Mouse (Mus musculus): Measurements from ENCODE around the gene Gm42715. TPM values are rescaled to one million over a fixed set of nuclear protein-coding genes. Genes with fewer than 3 reads are reported as not detected.
A peak's percentile ranks its signal among the peaks of the same experiment; 100 is the strongest.

Gm42715 gene
- polyA plus RNA-seq (2012; rRNA removed) (17.4 and 19.6 TPM in 2 replicates), polyA plus RNA-seq (2014; fragmentation: Nextera tagmentation; extraction: Ambion mirVana) (15.0 and 17.0 TPM in 2 replicates)

DNA sequence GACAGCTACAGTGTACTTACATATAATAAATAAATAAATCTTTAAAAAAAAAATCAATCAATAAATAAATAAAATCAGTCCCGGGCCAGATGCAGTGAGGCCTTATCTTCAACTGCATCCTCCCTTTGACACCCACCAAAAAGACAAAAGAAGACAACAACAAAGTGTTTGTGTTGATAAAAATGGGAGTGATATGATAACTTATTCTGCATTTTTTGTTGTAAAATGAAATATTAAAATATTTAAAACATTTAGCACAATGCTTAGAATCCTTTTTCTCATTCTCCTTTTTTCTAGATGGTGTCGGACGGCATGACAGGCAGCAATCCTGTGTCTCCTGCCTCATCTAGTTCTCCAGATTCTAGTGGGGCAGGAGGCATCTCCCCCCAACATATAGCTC is at the start of gene Gm42715:
Gene Gm42715 (plus strand): TSS at position 301 of the 400 bp plus-strand sequence.
- TF ChIP-seq POLR2A (IDR thresholded peaks at IDR 0.05; ENCODE audit: borderline replicate concordance, extremely low read depth, insufficient read depth, insufficient read length), result no peak
- Histone ChIP-seq H3K9me3 (ENCODE audit: control insufficient read depth, low read length) (no peaks in the 10 kb centered on the region), H3K36me3 (ENCODE audit: control insufficient read depth, insufficient read depth, low read length) (peaks cover 88% of the 10 kb centered on the region), H3K4me2 (replicated peaks; ENCODE audit: low read depth, low read length, severe bottlenecking) (no peak within 1 kb of the TSS), H3K9ac (ENCODE audit: low read depth, low read length, severe bottlenecking) (no peak within 1 kb of the TSS), H3K27me3 (ENCODE audit: control insufficient read depth, insufficient read depth, low read length) (no peaks in the 10 kb centered on the region), H3K4me3 (replicated peaks; ENCODE audit: low read length) (no peak within 1 kb of the TSS), H3K4me1 (ENCODE audit: control insufficient read depth, insufficient read depth, low read length) (no peaks in the 10 kb centered on the region), H3K27ac (replicated peaks; ENCODE audit: low read depth, low read length) (no peak within 1 kb of the TSS)
- WGBS, result 95% methylated on average over 3 of the region's 3 CpGs
- ATAC-seq (ENCODE audit: low FRiP score, low read depth), result no peak
- no peak for DNase-seq (ENCODE audit: low spot score)

DNA sequence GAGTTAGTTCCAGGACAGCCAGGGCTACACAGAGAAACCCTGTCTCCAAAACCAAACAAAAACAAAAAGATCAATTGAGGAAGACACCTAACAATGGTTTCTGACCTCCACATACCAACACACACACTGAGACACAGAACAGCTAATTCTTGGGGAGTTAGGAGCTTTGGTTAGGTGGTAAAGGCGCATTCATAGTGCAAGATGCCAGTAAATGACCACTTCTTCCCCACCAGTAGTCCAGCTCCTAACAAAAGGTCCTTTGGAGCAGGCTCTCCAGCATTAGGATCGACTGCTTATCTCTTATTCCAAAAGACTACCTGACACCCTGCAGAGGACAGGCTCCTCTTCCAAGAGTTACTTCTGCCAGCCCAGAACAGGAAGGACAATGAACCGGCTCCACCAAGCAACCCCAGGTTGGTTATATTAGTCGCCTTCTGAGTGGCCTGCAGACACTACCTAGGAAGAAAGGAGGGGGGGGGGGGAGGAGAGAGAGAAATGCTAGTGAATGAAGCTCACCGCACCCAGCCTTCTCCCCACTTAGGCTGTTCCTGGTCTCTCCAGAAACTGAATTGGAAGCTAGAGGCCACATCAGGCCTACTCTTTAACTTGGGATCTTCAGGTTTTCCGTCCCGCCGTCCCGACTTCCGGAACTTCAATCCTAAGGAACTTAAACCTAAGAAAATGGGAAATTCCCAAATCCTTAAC is 49.2 kb upstream of the Gm42715 start:
- no peaks in the 10 kb centered on the region for H3K9me3 ChIP-seq (ENCODE audit: control insufficient read depth, low read length)
- WGBS, result 10% methylated on average over 10 of the region's 10 CpGs
- H3K4me3 ChIP-seq (replicated peaks; ENCODE audit: low read length), result peak overlapping the region; percentile 70
- peak; percentile 32 for DNase-seq (ENCODE audit: low spot score)
- peak overlapping the region; percentile 92 for H3K27ac ChIP-seq (replicated peaks; ENCODE audit: low read depth, low read length)
- peaks cover 8% of the 10 kb centered on the region for H3K4me1 ChIP-seq (ENCODE audit: control insufficient read depth, insufficient read depth, low read length)
- H3K27me3 ChIP-seq (ENCODE audit: control insufficient read depth, insufficient read depth, low read length), result no peaks in the 10 kb centered on the region
- peak overlapping the region; percentile 79 for H3K4me2 ChIP-seq (replicated peaks; ENCODE audit: low read depth, low read length, severe bottlenecking)
- no peak for TF ChIP-seq POLR2A (IDR thresholded peaks at IDR 0.05; ENCODE audit: borderline replicate concordance, extremely low read depth, insufficient read depth, insufficient read length)
- peaks cover 40% of the 10 kb centered on the region for H3K36me3 ChIP-seq (ENCODE audit: control insufficient read depth, insufficient read depth, low read length)
- H3K9ac ChIP-seq (ENCODE audit: low read depth, low read length, severe bottlenecking), result peak overlapping the region; percentile 83
- ATAC-seq (ENCODE audit: low FRiP score, low read depth), result no peak

DNA sequence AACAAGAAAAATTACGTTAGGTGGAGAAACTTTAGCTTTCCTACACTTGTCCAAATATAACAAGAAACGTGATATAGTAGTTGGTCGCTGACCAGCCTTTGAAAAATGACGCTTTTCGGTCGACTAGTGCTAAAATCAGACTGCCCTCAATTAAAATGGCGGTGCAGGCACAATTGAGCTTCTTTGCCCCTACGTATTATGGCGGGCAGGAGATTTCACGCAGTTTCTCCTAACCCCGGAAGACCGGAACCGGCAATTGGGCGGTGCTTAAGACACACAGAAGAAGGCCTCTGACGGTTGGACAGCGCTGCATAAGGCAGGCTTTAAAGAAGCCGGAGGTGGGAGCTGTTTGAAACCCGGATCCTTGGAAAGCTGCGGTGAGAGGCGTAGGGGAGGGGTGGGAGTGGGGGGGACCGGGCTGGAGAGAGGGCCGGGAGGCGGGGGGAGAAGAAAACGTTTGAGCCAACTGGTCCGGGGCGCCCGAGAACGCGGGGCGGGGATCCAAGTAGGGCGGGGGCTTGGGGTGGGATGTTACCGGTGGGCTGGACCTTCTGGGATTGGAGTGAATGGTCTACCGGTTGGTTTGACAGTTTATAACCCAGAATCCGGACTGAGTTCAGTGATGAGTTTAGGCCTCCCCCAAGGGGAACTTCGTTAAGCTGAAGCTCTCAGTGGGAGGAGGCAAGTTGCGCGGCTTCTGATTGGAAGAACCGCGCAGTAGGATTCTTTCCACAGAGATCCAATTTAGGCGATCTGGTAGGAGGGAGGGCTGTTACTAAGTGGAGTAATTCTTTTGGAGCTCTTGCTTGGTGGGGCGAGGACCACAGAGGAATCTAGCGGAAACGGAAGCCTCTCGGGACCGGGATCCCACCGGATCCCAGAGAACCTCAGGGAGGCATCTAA is 48.4 kb upstream of the Gm42715 start:
- no peaks in the 10 kb centered on the region for H3K27me3 ChIP-seq (ENCODE audit: control insufficient read depth, insufficient read depth, low read length)
- DNase-seq (ENCODE audit: low spot score), result peak; percentile 99
- peak; percentile 91 for ATAC-seq (ENCODE audit: low FRiP score, low read depth)
- peaks cover 43% of the 10 kb centered on the region for H3K36me3 ChIP-seq (ENCODE audit: control insufficient read depth, insufficient read depth, low read length)
- no peaks in the 10 kb centered on the region for H3K9me3 ChIP-seq (ENCODE audit: control insufficient read depth, low read length)
- WGBS, result 2% methylated on average over 44 of the region's 46 CpGs
- peak overlapping the region; percentile 70 for H3K4me3 ChIP-seq (replicated peaks; ENCODE audit: low read length)
- peak overlapping the region; percentile 92 for H3K27ac ChIP-seq (replicated peaks; ENCODE audit: low read depth, low read length)
- H3K9ac ChIP-seq (ENCODE audit: low read depth, low read length, severe bottlenecking), result peak overlapping the region; percentile 83
- peaks cover 8% of the 10 kb centered on the region for H3K4me1 ChIP-seq (ENCODE audit: control insufficient read depth, insufficient read depth, low read length)
- no peak for TF ChIP-seq POLR2A (IDR thresholded peaks at IDR 0.05; ENCODE audit: borderline replicate concordance, extremely low read depth, insufficient read depth, insufficient read length)
- H3K4me2 ChIP-seq (replicated peaks; ENCODE audit: low read depth, low read length, severe bottlenecking), result peak overlapping the region; percentile 79

DNA sequence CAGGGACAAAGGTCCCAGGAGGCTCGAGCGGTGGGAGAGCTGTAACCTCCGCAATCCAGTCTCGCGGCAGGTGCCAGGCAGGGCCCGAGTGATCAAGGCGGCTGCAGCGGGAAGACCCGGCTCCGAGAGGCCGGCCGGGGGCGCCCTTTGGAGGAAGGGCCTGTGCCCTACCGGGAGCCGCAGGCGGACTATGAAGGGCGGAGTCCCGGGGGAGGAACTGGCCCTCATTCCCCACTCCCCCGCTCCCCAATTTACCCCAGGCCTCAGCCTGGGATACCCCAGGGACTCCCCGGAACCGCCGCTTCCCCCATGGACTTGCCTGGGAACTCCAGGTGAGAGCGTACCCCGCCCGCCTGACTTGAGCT is 47.8 kb upstream of the Gm42715 start:
- WGBS, result under 1% methylated on average over 21 of the region's 25 CpGs
- DNase-seq (ENCODE audit: low spot score) (no peak), ATAC-seq (ENCODE audit: low FRiP score, low read depth) (peak; percentile 13)
- no peak for TF ChIP-seq POLR2A (IDR thresholded peaks at IDR 0.05; ENCODE audit: borderline replicate concordance, extremely low read depth, insufficient read depth, insufficient read length)
- peak overlapping the region; percentile 70 for H3K4me3 ChIP-seq (replicated peaks; ENCODE audit: low read length)
- H3K27me3 ChIP-seq (ENCODE audit: control insufficient read depth, insufficient read depth, low read length), result no peaks in the 10 kb centered on the region
- H3K9me3 ChIP-seq (ENCODE audit: control insufficient read depth, low read length), result no peaks in the 10 kb centered on the region
- H3K36me3 ChIP-seq (ENCODE audit: control insufficient read depth, insufficient read depth, low read length), result peaks cover 47% of the 10 kb centered on the region
- H3K27ac ChIP-seq (replicated peaks; ENCODE audit: low read depth, low read length), result peak overlapping the region; percentile 92
- H3K4me1 ChIP-seq (ENCODE audit: control insufficient read depth, insufficient read depth, low read length), result peaks cover 8% of the 10 kb centered on the region
- peak overlapping the region; percentile 79 for H3K4me2 ChIP-seq (replicated peaks; ENCODE audit: low read depth, low read length, severe bottlenecking)
- H3K9ac ChIP-seq (ENCODE audit: low read depth, low read length, severe bottlenecking), result peak overlapping the region; percentile 83

DNA sequence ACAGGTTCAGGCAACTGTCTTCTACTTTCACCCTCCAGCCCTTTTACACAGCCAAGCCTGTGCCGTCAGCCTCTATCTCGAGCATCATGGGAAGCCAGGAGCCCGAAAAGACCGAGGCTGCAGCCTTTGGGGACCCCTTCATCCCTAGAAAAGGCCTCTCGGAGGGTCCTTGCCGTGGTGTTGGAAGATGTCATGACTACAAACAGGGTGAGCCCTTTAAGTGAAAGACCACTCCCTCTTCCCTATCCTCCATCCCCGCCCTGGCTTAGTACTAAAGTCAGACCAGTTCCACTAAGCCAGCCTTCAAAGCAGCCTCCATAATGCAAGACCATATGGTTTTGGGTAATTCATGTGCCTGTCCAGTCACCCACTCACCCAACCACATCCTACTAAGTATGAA is 47.3 kb upstream of the Gm42715 start:
- Histone ChIP-seq H3K9me3 (ENCODE audit: control insufficient read depth, low read length) (no peaks in the 10 kb centered on the region), H3K27ac (replicated peaks; ENCODE audit: low read depth, low read length) (peak overlapping the region; percentile 92), H3K36me3 (ENCODE audit: control insufficient read depth, insufficient read depth, low read length) (peaks cover 42% of the 10 kb centered on the region), H3K4me2 (replicated peaks; ENCODE audit: low read depth, low read length, severe bottlenecking) (peak overlapping the region; percentile 79), H3K4me1 (ENCODE audit: control insufficient read depth, insufficient read depth, low read length) (peaks cover 8% of the 10 kb centered on the region), H3K4me3 (replicated peaks; ENCODE audit: low read length) (peak overlapping the region; percentile 70), H3K27me3 (ENCODE audit: control insufficient read depth, insufficient read depth, low read length) (no peaks in the 10 kb centered on the region), H3K9ac (ENCODE audit: low read depth, low read length, severe bottlenecking) (peak overlapping the region; percentile 83)
- DNase-seq (ENCODE audit: low spot score) (peak; percentile 32), ATAC-seq (ENCODE audit: low FRiP score, low read depth) (no peak)
- WGBS, result 0% methylated on average over 7 of the region's 7 CpGs
- TF ChIP-seq POLR2A (IDR thresholded peaks at IDR 0.05; ENCODE audit: borderline replicate concordance, extremely low read depth, insufficient read depth, insufficient read length), result no peak
